Mouse (Mus musculus): ENCODE data around the gene Eml6. TPM values are rescaled to one million over a fixed set of nuclear protein-coding genes. Genes with fewer than 3 reads are reported as not detected.

Gene Eml6
- polyA plus RNA-seq, 1 experiment from 2014 or later, result 1.4 TPM

GRCm38 (mm10) chr11:29808173-29808980 is 217.5 kb downstream of the Eml6 start:
- no peak for ATAC-seq
- Histone ChIP-seq H3K27ac (no peak overlapping the region), H3K9ac (no peak overlapping the region), H3K4me2 (no peak overlapping the region), H3K4me1 (no peaks in the 10 kb centered on the region), H3K36me3 (ENCODE audit: poor library complexity, severe bottlenecking) (no peaks in the 10 kb centered on the region), H3K27me3 (no peaks in the 10 kb centered on the region), H3K9me3 (replicated peaks) (no peaks in the 10 kb centered on the region), H3K4me3 (no peak overlapping the region)
- 77% methylated on average over 9 of the region's 9 CpGs for WGBS

GRCm38 (mm10) chr11:29807325-29807724 is 218.5 kb downstream of the Eml6 start:
- H3K4me2 ChIP-seq, result no peak overlapping the region
- no peak for ATAC-seq
- 83% methylated on average over 5 of the region's 5 CpGs for WGBS
- H3K27me3 ChIP-seq, result no peaks in the 10 kb centered on the region
- H3K9me3 ChIP-seq (replicated peaks), result no peaks in the 10 kb centered on the region
- no peak overlapping the region for H3K4me3 ChIP-seq
- no peak overlapping the region for H3K27ac ChIP-seq
- H3K4me1 ChIP-seq, result no peaks in the 10 kb centered on the region
- no peak overlapping the region for H3K9ac ChIP-seq
- H3K36me3 ChIP-seq (ENCODE audit: poor library complexity, severe bottlenecking), result no peaks in the 10 kb centered on the region

- WGBS, result 90% methylated on average over 2 of the region's 2 CpGs
- Histone ChIP-seq H3K9ac (no peak overlapping the region), H3K27ac (no peak overlapping the region), H3K36me3 (ENCODE audit: poor library complexity, severe bottlenecking) (no peaks in the 10 kb centered on the region), H3K27me3 (no peaks in the 10 kb centered on the region), H3K9me3 (replicated peaks) (no peaks in the 10 kb centered on the region), H3K4me1 (no peaks in the 10 kb centered on the region), H3K4me2 (no peak overlapping the region), H3K4me3 (no peak overlapping the region)
- no peak for ATAC-seq
These were observed 224.1 kb downstream of the Eml6 start for GRCm38 (mm10) chr11:29801432-29802427.

GRCm38 (mm10) chr11:29799839-29800238 is 226.0 kb downstream of the Eml6 start:
- Histone ChIP-seq H3K9ac (no peak overlapping the region), H3K27me3 (no peaks in the 10 kb centered on the region), H3K4me3 (no peak overlapping the region), H3K4me1 (no peaks in the 10 kb centered on the region), H3K27ac (no peak overlapping the region), H3K4me2 (no peak overlapping the region), H3K36me3 (ENCODE audit: poor library complexity, severe bottlenecking) (no peaks in the 10 kb centered on the region), H3K9me3 (replicated peaks) (no peaks in the 10 kb centered on the region)
- no peak for ATAC-seq
- WGBS, result 63% methylated on average over 1 of the region's 1 CpGs

- Histone ChIP-seq H3K4me1 (no peaks in the 10 kb centered on the region), H3K4me2 (no peak overlapping the region), H3K27me3 (no peaks in the 10 kb centered on the region), H3K9me3 (replicated peaks) (no peaks in the 10 kb centered on the region), H3K4me3 (no peak overlapping the region), H3K9ac (no peak overlapping the region), H3K27ac (no peak overlapping the region), H3K36me3 (ENCODE audit: poor library complexity, severe bottlenecking) (no peaks in the 10 kb centered on the region)
- no peak for ATAC-seq
- 91% methylated on average over 6 of the region's 6 CpGs for WGBS
These were observed 230.7 kb downstream of the Eml6 start for GRCm38 (mm10) chr11:29795106-29795505.

GRCm38 (mm10) chr11:29794475-29794874 is 231.4 kb downstream of the Eml6 start:
- no peaks in the 10 kb centered on the region for H3K36me3 ChIP-seq (ENCODE audit: poor library complexity, severe bottlenecking)
- ATAC-seq, result no peak
- H3K4me1 ChIP-seq, result no peaks in the 10 kb centered on the region
- H3K27me3 ChIP-seq, result no peaks in the 10 kb centered on the region
- no peaks in the 10 kb centered on the region for H3K9me3 ChIP-seq (replicated peaks)
- H3K27ac ChIP-seq, result no peak overlapping the region
- H3K4me3 ChIP-seq, result no peak overlapping the region
- H3K9ac ChIP-seq, result no peak overlapping the region
- WGBS, result 53% methylated on average over 2 of the region's 2 CpGs
- no peak overlapping the region for H3K4me2 ChIP-seq

- H3K4me1 ChIP-seq, result peaks cover 16% of the 10 kb centered on the region; the same call in 1 of the 2 replicates
- no peaks in the 10 kb centered on the region for H3K27me3 ChIP-seq
- no peaks in the 10 kb centered on the region for H3K9me3 ChIP-seq (replicated peaks)
- no peak overlapping the region for H3K4me3 ChIP-seq
- no peaks in the 10 kb centered on the region for H3K36me3 ChIP-seq (ENCODE audit: poor library complexity, severe bottlenecking)
- H3K9ac ChIP-seq, result no peak overlapping the region
- 96% methylated on average over 2 of the region's 2 CpGs for WGBS
- H3K4me2 ChIP-seq, result no peak overlapping the region
- no peak overlapping the region for H3K27ac ChIP-seq
- no peak for ATAC-seq
These were observed 235.0 kb downstream of the Eml6 start for GRCm38 (mm10) chr11:29790796-29791195.

- no peak overlapping the region for H3K9ac ChIP-seq
- no peaks in the 10 kb centered on the region for H3K27me3 ChIP-seq
- peak overlapping the region; percentile 62 for H3K27ac ChIP-seq
- peaks cover 16% of the 10 kb centered on the region; the same call in 1 of the 2 replicates for H3K4me1 ChIP-seq
- peak; percentile 94 for ATAC-seq
- no peak overlapping the region for H3K4me3 ChIP-seq
- H3K36me3 ChIP-seq (ENCODE audit: poor library complexity, severe bottlenecking), result no peaks in the 10 kb centered on the region
- no peak overlapping the region for H3K4me2 ChIP-seq
- 61% methylated on average over 6 of the region's 6 CpGs for WGBS
- no peaks in the 10 kb centered on the region for H3K9me3 ChIP-seq (replicated peaks)
These were observed 236.8 kb downstream of the Eml6 start for GRCm38 (mm10) chr11:29788921-29789638.

- Histone ChIP-seq H3K4me3 (no peak overlapping the region), H3K9me3 (replicated peaks) (no peaks in the 10 kb centered on the region), H3K4me1 (peaks cover 16% of the 10 kb centered on the region; the same call in 1 of the 2 replicates), H3K4me2 (no peak overlapping the region), H3K36me3 (ENCODE audit: poor library complexity, severe bottlenecking) (no peaks in the 10 kb centered on the region), H3K27ac (peak overlapping the region; percentile 32; the same call in 1 of the 2 replicates), H3K27me3 (no peaks in the 10 kb centered on the region), H3K9ac (no peak overlapping the region)
- peak; percentile 36 for ATAC-seq
- WGBS, result 32% methylated on average over 1 of the region's 1 CpGs
These were observed 237.3 kb downstream of the Eml6 start for GRCm38 (mm10) chr11:29788499-29788898.

GRCm38 (mm10) chr11:29787473-29787872 is 238.4 kb downstream of the Eml6 start:
- Histone ChIP-seq H3K36me3 (ENCODE audit: poor library complexity, severe bottlenecking) (no peaks in the 10 kb centered on the region), H3K9me3 (replicated peaks) (no peaks in the 10 kb centered on the region), H3K4me3 (no peak overlapping the region), H3K27ac (no peak overlapping the region), H3K4me2 (no peak overlapping the region), H3K27me3 (no peaks in the 10 kb centered on the region), H3K4me1 (peaks cover 16% of the 10 kb centered on the region; the same call in 1 of the 2 replicates), H3K9ac (no peak overlapping the region)
- no peak for ATAC-seq
- WGBS, result 26% methylated on average over 5 of the region's 5 CpGs

GRCm38 (mm10) chr11:29786583-29787219 is 239.1 kb downstream of the Eml6 start:
- ATAC-seq, result no peak
- no peak overlapping the region for H3K4me3 ChIP-seq
- no peaks in the 10 kb centered on the region for H3K9me3 ChIP-seq (replicated peaks)
- H3K4me2 ChIP-seq, result no peak overlapping the region
- H3K27me3 ChIP-seq, result no peaks in the 10 kb centered on the region
- H3K9ac ChIP-seq, result no peak overlapping the region
- H3K36me3 ChIP-seq (ENCODE audit: poor library complexity, severe bottlenecking), result no peaks in the 10 kb centered on the region
- whole genome bisulfite sequencing, result 89% methylated on average over 6 of the region's 6 CpGs
- no peak overlapping the region for H3K27ac ChIP-seq
- peaks cover 16% of the 10 kb centered on the region; the same call in 1 of the 2 replicates for H3K4me1 ChIP-seq
